Mouse (Mus musculus): ENCODE data around the gene Gpr135. TPM values are rescaled to one million over a fixed set of nuclear protein-coding genes. Genes with fewer than 3 reads are reported as not detected.

The Gpr135 gene
- polyA plus RNA-seq, 1 experiment from 2014 or later: 0.14 TPM

- no peaks in the 10 kb centered on the region for H3K27me3 ChIP-seq (ENCODE audit: control insufficient read depth, insufficient read depth, low read depth, low read length)
- no peak overlapping the region for H3K9ac ChIP-seq (ENCODE audit: low read depth, low read length)
- no peaks in the 10 kb centered on the region for H3K9me3 ChIP-seq (replicated peaks; ENCODE audit: control insufficient read depth, low read length)
- H3K36me3 ChIP-seq (ENCODE audit: control insufficient read depth, insufficient read depth): no peaks in the 10 kb centered on the region
- no peak overlapping the region for H3K4me3 ChIP-seq (ENCODE audit: low read depth, low read length)
- ATAC-seq (ENCODE audit: low read depth): no peak
- 52% methylated on average over 8 of the region's 8 CpGs for WGBS (ENCODE audit: insufficient replicate concordance)
- no peaks in the 10 kb centered on the region for H3K4me1 ChIP-seq (ENCODE audit: control insufficient read depth, low read depth, low read length)
- no peak overlapping the region for H3K4me2 ChIP-seq (ENCODE audit: low read depth, low read length)
- H3K27ac ChIP-seq (ENCODE audit: low read length): no peak overlapping the region
Measured at GRCm38 (mm10) chr12:72039501-72039900, 31.4 kb downstream of the Gpr135 start.

GRCm38 (mm10) chr12:72038866-72039265 lies 32.1 kb downstream of the Gpr135 start:
- Histone ChIP-seq H3K4me1 (ENCODE audit: control insufficient read depth, low read depth, low read length) (no peaks in the 10 kb centered on the region), H3K27me3 (ENCODE audit: control insufficient read depth, insufficient read depth, low read depth, low read length) (no peaks in the 10 kb centered on the region), H3K27ac (ENCODE audit: low read length) (no peak overlapping the region), H3K36me3 (ENCODE audit: control insufficient read depth, insufficient read depth) (no peaks in the 10 kb centered on the region), H3K4me2 (ENCODE audit: low read depth, low read length) (no peak overlapping the region), H3K4me3 (ENCODE audit: low read depth, low read length) (no peak overlapping the region), H3K9ac (ENCODE audit: low read depth, low read length) (no peak overlapping the region), H3K9me3 (replicated peaks; ENCODE audit: control insufficient read depth, low read length) (no peaks in the 10 kb centered on the region)
- ATAC-seq (ENCODE audit: low read depth): no peak
- WGBS (ENCODE audit: insufficient replicate concordance): 46% methylated on average over 2 of the region's 2 CpGs

- WGBS (ENCODE audit: insufficient replicate concordance): 58% methylated on average over 6 of the region's 6 CpGs
- no peak for ATAC-seq (ENCODE audit: low read depth)
- H3K36me3 ChIP-seq (ENCODE audit: control insufficient read depth, insufficient read depth): no peaks in the 10 kb centered on the region
- no peaks in the 10 kb centered on the region for H3K9me3 ChIP-seq (replicated peaks; ENCODE audit: control insufficient read depth, low read length)
- H3K4me2 ChIP-seq (ENCODE audit: low read depth, low read length): no peak overlapping the region
- H3K4me1 ChIP-seq (ENCODE audit: control insufficient read depth, low read depth, low read length): no peaks in the 10 kb centered on the region
- no peaks in the 10 kb centered on the region for H3K27me3 ChIP-seq (ENCODE audit: control insufficient read depth, insufficient read depth, low read depth, low read length)
- H3K4me3 ChIP-seq (ENCODE audit: low read depth, low read length): no peak overlapping the region
- H3K9ac ChIP-seq (ENCODE audit: low read depth, low read length): no peak overlapping the region
- H3K27ac ChIP-seq (ENCODE audit: low read length): no peak overlapping the region
Measured at GRCm38 (mm10) chr12:72037049-72037448, 33.9 kb downstream of the Gpr135 start.

GRCm38 (mm10) chr12:72036097-72036661 lies 34.7 kb downstream of the Gpr135 start:
- WGBS (ENCODE audit: insufficient replicate concordance): 42% methylated on average over 9 of the region's 9 CpGs
- no peak for ATAC-seq (ENCODE audit: low read depth)
- no peak overlapping the region for H3K4me2 ChIP-seq (ENCODE audit: low read depth, low read length)
- H3K9me3 ChIP-seq (replicated peaks; ENCODE audit: control insufficient read depth, low read length): no peaks in the 10 kb centered on the region
- no peaks in the 10 kb centered on the region for H3K36me3 ChIP-seq (ENCODE audit: control insufficient read depth, insufficient read depth)
- H3K9ac ChIP-seq (ENCODE audit: low read depth, low read length): no peak overlapping the region
- no peaks in the 10 kb centered on the region for H3K27me3 ChIP-seq (ENCODE audit: control insufficient read depth, insufficient read depth, low read depth, low read length)
- H3K4me3 ChIP-seq (ENCODE audit: low read depth, low read length): no peak overlapping the region
- H3K27ac ChIP-seq (ENCODE audit: low read length): no peak overlapping the region
- H3K4me1 ChIP-seq (ENCODE audit: control insufficient read depth, low read depth, low read length): no peaks in the 10 kb centered on the region

GRCm38 (mm10) chr12:72031794-72032193 lies 39.1 kb downstream of the Gpr135 start:
- 67% methylated on average over 6 of the region's 6 CpGs for WGBS (ENCODE audit: insufficient replicate concordance)
- Histone ChIP-seq H3K9me3 (replicated peaks; ENCODE audit: control insufficient read depth, low read length) (no peaks in the 10 kb centered on the region), H3K4me1 (ENCODE audit: control insufficient read depth, low read depth, low read length) (no peaks in the 10 kb centered on the region), H3K27me3 (ENCODE audit: control insufficient read depth, insufficient read depth, low read depth, low read length) (no peaks in the 10 kb centered on the region), H3K27ac (ENCODE audit: low read length) (no peak overlapping the region), H3K9ac (ENCODE audit: low read depth, low read length) (no peak overlapping the region), H3K4me3 (ENCODE audit: low read depth, low read length) (no peak overlapping the region), H3K36me3 (ENCODE audit: control insufficient read depth, insufficient read depth) (no peaks in the 10 kb centered on the region), H3K4me2 (ENCODE audit: low read depth, low read length) (no peak overlapping the region)
- no peak for ATAC-seq (ENCODE audit: low read depth)

GRCm38 (mm10) chr12:72031171-72031570 lies 39.8 kb downstream of the Gpr135 start:
- WGBS (ENCODE audit: insufficient replicate concordance): 71% methylated on average over 5 of the region's 5 CpGs
- Histone ChIP-seq H3K27me3 (ENCODE audit: control insufficient read depth, insufficient read depth, low read depth, low read length) (no peaks in the 10 kb centered on the region), H3K4me2 (ENCODE audit: low read depth, low read length) (no peak overlapping the region), H3K36me3 (ENCODE audit: control insufficient read depth, insufficient read depth) (no peaks in the 10 kb centered on the region), H3K27ac (ENCODE audit: low read length) (no peak overlapping the region), H3K4me1 (ENCODE audit: control insufficient read depth, low read depth, low read length) (no peaks in the 10 kb centered on the region), H3K4me3 (ENCODE audit: low read depth, low read length) (no peak overlapping the region), H3K9ac (ENCODE audit: low read depth, low read length) (no peak overlapping the region), H3K9me3 (replicated peaks; ENCODE audit: control insufficient read depth, low read length) (no peaks in the 10 kb centered on the region)
- ATAC-seq (ENCODE audit: low read depth): no peak

GRCm38 (mm10) chr12:72025275-72025795 lies 45.6 kb downstream of the Gpr135 start:
- WGBS (ENCODE audit: insufficient replicate concordance): 54% methylated on average over 6 of the region's 6 CpGs
- H3K4me3 ChIP-seq (ENCODE audit: low read depth, low read length): no peak overlapping the region

GRCm38 (mm10) chr12:72023572-72023971 lies 47.4 kb downstream of the Gpr135 start:
- Histone ChIP-seq H3K9me3 (replicated peaks; ENCODE audit: control insufficient read depth, low read length) (no peaks in the 10 kb centered on the region), H3K27me3 (ENCODE audit: control insufficient read depth, insufficient read depth, low read depth, low read length) (no peaks in the 10 kb centered on the region), H3K9ac (ENCODE audit: low read depth, low read length) (no peak overlapping the region), H3K36me3 (ENCODE audit: control insufficient read depth, insufficient read depth) (no peaks in the 10 kb centered on the region), H3K4me2 (ENCODE audit: low read depth, low read length) (no peak overlapping the region), H3K4me1 (ENCODE audit: control insufficient read depth, low read depth, low read length) (no peaks in the 10 kb centered on the region), H3K4me3 (ENCODE audit: low read depth, low read length) (no peak overlapping the region), H3K27ac (ENCODE audit: low read length) (no peak overlapping the region)
- 73% methylated on average over 5 of the region's 5 CpGs for WGBS (ENCODE audit: insufficient replicate concordance)
- ATAC-seq (ENCODE audit: low read depth): no peak

More at GRCm38 (mm10) chr12:72025275-72025795, 45.6 kb downstream of the Gpr135 start:
- ATAC-seq (ENCODE audit: low read depth): no peak
- H3K27me3 ChIP-seq (ENCODE audit: control insufficient read depth, insufficient read depth, low read depth, low read length): no peaks in the 10 kb centered on the region
- no peaks in the 10 kb centered on the region for H3K9me3 ChIP-seq (replicated peaks; ENCODE audit: control insufficient read depth, low read length)
- H3K36me3 ChIP-seq (ENCODE audit: control insufficient read depth, insufficient read depth): no peaks in the 10 kb centered on the region
- H3K4me1 ChIP-seq (ENCODE audit: control insufficient read depth, low read depth, low read length): no peaks in the 10 kb centered on the region
- no peak overlapping the region for H3K27ac ChIP-seq (ENCODE audit: low read length)
- no peak overlapping the region for H3K4me2 ChIP-seq (ENCODE audit: low read depth, low read length)
- H3K9ac ChIP-seq (ENCODE audit: low read depth, low read length): no peak overlapping the region

- Histone ChIP-seq H3K27ac (ENCODE audit: low read length) (no peak overlapping the region), H3K9me3 (replicated peaks; ENCODE audit: control insufficient read depth, low read length) (no peaks in the 10 kb centered on the region), H3K36me3 (ENCODE audit: control insufficient read depth, insufficient read depth) (no peaks in the 10 kb centered on the region), H3K4me2 (ENCODE audit: low read depth, low read length) (no peak overlapping the region), H3K9ac (ENCODE audit: low read depth, low read length) (no peak overlapping the region), H3K27me3 (ENCODE audit: control insufficient read depth, insufficient read depth, low read depth, low read length) (no peaks in the 10 kb centered on the region), H3K4me1 (ENCODE audit: control insufficient read depth, low read depth, low read length) (no peaks in the 10 kb centered on the region), H3K4me3 (ENCODE audit: low read depth, low read length) (no peak overlapping the region)
- no peak for ATAC-seq (ENCODE audit: low read depth)
- 44% methylated on average over 3 of the region's 3 CpGs for WGBS (ENCODE audit: insufficient replicate concordance)
Measured at GRCm38 (mm10) chr12:72022790-72023189, 48.1 kb downstream of the Gpr135 start.
